Mouse (Mus musculus) adrenal gland, adult 2 months (tissue): ENCODE data around the gene Prss38. TPM values are rescaled to one million over a fixed set of nuclear protein-coding genes. Genes with fewer than 3 reads are reported as not detected.
"Not testable (repeated sequence)": the region's sequence is repeated elsewhere in the genome, so short reads cannot be mapped to it uniquely, and the experiment has no call there.

Experiments used
- DNase-seq: peaks from one replicate; pipeline ENCODE4 v3.0.0; 2021
- polyA plus RNA-seq: library from polyadenylated mRNA; depleted of rRNA; stranded (reverse); fragments of >200 nt; gene quantifications from 2 replicates; pipeline ENCODE4 v1.2.3, GENCODE M21; 2012
- total RNA-seq, 2 experiments: library from RNA; stranded (reverse); gene quantifications; 2 replicates each; pipeline ENCODE4 v1.2.3; 2021

Gene Prss38
- total and polyA plus RNA-seq, 3 experiments = not detected

DNA sequence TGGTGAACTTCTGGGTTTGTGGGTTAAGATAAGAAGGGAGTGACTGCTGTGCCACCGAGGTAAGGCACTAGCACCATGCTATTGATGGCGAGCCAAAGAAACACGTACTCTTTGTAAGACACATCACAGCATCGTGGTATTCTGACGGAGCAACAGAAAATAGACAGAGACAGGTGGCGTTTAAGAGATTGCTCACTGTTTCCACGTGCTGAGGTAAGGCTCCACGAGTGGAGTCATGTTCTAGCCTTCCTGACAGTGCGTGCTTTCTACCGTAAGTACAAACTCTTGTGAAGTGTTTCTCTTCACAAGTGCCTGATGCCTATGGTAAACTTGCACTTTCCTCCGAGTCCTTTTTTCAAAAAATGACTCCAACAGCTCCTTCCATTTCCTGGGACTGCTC, 5.6 kb downstream of the Prss38 start:
- DNase-seq = no peak

DNA sequence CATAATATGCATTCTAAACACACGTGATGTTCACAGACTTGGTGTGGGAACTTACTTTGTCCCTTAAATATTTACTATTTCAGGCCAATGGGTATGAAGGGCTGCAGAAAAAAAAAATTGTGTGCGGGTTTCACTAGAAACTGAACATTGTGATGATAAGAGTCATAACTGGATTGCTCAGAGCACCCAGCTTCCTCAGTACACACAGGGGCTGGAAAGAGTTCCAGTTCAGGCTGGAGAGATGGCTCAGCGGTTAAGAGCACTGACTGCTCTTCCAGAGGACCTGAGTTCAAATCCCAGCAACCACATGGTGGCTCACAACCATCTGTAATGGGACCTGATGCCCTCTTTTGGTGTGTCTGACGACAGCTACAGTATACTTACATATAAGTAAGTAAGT, 7.5 kb downstream of the Prss38 start:
- not testable (repeated sequence) for DNase-seq

DNA sequence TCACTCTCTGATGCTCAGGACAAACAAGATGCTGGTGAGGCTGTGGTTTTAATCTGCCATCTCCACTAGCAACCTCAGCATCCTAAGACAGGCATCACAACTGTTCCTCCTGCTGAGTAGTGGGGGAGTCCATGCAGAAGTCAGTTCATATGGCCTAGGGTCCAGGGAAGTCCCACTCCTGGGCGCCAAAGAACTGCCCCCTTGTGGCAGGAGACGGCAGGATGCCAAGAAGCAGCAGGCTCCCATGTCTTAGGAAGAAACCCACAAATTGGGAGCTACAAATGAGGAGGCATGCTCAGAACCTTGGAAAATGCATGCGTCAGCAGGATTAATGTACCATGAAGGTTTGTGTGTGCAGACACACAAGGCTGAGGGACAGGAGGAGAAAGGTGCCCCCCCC, 8.8 kb downstream of the Prss38 start:
- DNase-seq = peak; percentile 21

DNA sequence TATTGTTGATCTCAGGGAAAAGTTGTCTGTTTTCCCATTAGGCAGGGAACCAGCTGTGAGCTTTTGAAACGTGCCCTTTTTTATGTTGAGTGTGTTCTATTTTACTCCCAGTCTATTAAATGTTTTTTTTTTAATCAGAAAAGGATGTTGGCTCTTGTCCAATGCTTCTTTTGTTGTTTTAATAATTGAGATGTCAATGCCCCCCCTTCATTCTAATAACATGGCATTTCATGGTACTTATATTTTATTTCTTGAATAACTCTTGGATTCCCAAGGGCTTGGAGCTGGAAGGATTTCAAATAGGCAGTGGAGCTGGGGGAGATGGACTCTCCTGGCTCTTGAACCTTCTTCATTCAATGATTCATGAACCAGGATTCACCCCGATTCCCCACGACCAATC, 9.4 kb downstream of the Prss38 start:
- DNase-seq = no peak

DNA sequence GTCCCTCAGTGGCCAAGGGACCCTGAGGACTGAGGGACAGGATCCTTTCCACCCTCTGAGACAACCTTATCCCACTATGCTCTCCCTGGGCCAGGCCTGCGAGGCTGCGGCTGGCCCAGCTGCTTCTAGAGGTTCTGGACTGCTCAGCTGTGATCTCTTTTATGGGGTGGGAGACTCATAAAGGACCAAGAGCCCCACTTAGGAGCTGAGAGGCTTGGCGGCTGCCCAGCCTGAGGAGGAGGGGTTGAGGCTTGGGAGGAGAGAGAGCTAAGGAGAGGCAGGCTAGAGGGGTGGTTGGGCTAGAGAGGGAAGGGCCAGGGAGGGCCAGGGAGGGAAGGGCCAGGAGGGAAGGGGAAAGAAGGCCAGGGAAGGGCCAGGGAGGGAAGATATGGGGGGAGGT, 11.0 kb downstream of the Prss38 start:
- no peak for DNase-seq

DNA sequence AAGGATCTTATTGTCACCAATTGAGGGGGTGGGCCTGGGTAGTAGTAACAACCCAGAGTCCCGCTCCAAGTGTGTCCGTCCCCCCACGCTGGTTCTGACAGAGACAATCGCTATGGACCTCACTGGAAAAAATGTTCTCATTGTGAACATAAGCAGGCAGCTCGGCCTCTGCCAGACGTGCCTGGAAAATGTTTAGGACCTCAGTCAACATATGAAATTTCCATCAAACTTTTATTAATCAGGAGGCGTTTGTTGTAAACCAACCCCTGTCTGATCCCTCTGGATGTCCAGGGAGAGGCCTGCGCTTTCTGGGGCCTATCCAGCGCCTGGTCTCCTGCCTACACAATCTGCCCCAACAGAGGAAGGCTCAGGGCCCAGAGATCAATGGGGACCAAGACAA, 11.4 kb downstream of the Prss38 start:
- DNase-seq = no peak

DNA sequence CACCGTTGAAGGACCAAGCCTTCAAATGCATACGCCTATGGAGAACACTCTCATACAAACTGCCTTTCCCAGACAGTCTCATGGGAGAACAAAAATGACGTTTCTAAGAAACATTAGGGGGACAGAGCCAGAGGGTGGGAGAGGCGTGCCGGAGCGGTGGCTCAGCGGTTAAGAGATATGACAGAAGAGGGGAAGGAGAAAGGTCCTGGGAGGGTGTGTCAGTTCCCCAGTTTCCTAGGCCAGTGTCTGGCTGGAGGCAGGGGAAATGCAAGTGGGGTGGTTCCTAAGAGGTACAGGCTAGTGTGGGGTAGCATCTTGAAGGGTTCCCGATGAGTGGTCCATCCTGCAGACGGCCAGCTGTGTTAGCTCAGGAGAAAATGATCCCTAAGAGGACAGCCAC, 14.2 kb downstream of the Prss38 start:
- DNase-seq = no peak

DNA sequence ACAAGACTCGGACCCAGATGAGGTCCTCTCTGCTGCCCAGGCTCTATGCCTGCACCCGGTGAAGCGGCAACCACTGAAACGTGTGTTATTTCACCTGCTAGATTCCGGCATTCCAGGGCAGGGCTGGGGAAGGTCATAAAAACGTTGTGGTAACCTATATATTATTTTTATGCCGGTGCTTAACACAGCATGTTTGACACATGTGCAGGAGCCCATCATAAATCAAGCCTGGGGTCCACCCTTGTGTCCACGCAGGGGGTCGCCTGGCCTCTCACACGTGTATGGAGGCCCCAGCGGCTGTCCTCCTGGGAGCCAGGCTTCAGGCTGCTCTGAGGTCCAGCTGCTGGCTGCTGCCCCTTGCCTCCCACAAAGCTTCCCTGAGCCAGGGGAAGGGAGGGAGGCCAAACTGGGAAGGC, 18.6 kb downstream of the Prss38 start:
- DNase-seq = no peak

DNA sequence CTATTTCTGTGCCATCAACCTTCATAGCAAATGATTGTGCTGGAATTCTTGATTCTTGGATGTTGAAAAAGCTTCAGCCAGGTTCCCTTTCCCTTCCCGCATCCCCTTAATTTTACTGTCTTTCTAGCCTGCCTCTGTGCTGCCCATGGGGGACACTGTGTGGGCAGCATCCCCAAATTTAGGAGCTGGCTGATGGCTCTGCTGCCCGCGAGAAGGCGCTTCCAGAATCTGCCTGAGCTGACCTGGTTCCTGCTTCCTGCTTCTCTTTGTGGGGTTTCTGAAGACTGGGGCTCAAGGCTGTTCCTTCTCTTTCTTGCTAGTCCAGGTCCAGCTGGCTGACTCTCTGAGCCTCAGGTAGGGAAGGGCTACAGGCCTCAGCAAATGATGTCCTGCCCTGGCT, 20.7 kb downstream of the Prss38 start:
- no peak for DNase-seq

DNA sequence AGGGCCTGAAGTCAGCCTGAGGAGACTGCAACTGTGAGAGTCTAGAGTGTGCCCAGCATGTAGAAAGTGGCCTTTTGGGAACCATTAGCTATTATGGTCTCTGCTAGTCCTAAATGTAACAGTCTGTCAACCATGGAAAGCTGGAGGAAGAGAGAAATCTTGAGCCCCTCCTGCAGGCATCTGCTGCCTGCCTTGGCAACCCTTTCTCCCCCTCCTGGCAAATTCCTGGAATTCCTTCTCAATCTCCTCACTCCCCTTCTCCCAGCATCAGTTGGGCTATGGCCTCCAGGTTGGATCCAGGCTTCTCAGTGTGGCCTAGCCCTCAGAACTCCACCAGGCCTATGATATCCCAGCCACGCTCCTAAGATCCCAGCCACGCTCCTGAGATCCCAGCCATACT, 25.1 kb downstream of the Prss38 start:
- no peak for DNase-seq

DNA sequence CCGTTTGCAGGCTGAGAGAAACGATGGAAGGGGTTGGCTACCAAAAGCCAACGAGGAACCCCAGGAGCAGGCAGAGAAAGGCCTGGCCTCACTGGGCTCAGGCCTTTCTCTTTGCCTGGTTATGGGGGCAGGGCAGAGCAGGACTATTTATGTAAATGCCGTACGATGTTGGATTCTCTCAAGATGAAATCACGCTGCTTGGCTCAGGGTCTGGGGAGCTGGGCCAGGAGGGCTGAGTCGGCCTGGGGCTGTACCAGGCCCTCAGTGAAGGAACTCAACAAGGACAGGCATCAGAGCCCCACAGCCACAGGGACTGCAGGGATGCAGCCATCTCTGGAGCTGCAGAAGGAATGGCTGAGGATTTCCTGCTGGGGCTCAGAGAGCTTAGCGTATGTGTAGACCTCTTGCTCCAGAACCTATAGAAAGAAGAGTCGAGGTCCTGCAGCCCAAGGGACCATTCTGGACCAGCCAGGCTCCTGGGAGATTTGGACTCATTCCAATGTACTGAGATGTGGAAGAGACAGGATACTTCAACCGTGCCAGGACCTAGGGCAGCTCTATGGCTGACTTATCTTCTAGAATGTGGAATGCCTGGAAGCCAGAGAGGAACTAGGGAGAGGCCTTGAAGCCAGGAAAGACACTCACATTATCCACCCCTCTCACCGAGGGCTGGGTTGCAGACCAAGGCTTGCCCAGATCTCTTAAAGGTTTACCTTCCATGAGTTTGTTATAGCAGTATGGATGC, 29.1 kb downstream of the Prss38 start:
- peak; percentile 56 for DNase-seq

DNA sequence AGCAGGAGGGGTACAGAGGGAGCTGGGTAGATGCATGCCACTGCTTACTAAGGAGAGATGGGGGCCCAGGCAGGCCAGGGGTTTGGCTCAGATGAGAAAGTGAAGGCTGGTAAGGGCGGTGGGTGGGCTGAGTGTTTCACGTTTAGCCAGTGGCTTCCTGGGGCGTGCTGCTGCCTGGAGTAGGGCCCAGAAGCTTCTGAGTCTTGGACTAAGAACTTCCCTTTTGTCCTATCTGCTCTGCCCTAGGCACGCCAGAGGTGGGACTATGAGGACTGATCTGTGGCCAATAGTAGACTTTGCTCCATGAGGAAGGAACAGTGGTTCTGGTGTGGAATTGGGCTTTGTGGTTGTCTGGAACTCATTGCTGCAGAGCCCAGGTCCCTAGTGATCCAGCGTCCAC, 32.5 kb downstream of the Prss38 start:
- no peak for DNase-seq

DNA sequence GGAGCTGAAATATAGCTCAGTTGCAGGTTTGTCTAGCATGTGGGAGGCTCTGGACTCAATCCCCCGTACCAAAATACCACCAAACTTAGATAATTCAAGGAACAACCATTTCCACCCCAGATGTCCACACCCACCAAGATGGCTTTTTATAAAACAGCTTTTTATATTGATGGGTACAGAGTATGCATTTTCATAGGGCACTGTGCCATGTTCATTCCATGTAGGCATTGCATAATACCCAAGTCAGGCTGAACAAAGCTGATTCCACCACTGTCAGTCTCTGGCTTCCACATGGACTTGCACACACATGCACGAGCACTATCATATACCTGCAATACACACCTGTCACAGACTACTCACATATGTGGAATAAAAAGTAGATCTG, 36.7 kb downstream of the Prss38 start:
- no peak for DNase-seq

DNA sequence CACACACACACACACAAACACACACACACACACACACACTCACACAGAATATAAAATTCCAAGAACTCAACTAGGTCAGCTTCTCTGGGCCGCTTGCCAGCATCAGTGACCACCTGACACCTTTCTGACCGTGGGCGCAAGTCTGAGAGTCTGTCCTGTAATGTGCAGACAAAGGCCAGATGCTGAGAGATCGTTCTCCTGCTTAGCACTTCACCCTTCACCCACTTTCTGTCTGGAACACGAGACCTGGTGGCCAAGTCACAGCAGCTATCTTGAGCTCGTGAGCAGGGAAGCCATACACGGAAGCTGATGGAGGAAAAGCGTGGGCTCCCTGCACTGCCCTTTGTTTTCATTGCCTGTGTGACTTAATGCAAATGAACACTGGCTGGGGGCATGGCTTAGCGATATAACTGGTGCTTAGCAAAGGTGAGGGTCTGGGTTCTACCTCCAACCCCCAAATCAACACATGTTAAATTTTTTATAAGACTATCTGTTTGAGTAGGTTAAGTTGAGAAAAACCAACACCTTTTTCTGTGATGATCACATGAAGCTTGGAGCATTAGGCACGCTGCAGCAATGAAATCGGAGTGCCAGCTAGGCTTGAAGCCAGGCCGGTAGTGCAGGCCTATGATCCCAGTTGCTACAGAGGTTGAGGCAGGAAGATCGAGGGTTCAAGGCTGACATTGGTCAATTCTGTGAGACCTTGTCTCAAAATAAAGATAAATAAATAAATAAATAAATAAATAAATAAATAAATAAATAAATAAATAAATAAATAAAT, 37.3 kb downstream of the Prss38 start:
- no peak for DNase-seq

DNA sequence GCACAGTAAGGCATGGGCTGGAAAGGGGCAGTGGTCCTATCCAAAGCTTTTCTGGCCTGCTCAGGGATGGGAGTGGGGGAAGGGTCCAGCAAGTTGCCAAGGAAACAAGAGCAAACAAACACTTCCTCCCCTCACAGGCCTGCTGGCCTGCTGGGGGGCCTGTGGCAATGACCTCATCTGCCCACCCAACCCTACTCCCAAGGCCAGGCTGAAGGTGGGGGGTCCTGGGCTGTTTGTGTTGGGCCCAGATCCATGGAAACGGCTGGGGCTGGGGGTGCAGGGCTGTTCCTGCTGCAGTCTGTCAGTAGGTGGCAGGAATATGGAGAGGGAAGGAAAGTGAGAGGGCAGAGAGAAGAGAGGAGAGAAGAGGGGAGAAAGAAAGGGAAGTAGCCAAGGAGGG, 39.1 kb downstream of the Prss38 start:
- DNase-seq = no peak

DNA sequence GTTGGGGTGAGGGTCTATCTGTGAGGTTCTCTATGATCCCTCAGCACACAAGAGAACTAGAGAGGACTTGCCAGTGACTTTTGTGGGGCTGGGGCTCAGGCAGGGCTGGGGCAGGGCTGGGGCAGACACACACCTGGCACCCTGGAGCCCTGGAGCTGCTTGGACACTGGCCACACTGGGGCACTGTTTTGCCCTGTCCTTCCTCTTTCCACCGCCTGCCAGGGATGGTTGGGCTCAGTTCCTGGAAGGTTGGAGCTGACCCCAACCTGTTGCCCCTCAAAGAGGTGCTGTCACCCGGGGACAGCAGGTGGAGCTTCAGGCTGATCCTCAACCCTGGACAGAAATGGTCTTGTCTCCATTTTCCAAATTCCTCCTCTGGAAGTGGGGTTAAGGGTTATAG, 39.5 kb downstream of the Prss38 start:
- no peak for DNase-seq

DNA sequence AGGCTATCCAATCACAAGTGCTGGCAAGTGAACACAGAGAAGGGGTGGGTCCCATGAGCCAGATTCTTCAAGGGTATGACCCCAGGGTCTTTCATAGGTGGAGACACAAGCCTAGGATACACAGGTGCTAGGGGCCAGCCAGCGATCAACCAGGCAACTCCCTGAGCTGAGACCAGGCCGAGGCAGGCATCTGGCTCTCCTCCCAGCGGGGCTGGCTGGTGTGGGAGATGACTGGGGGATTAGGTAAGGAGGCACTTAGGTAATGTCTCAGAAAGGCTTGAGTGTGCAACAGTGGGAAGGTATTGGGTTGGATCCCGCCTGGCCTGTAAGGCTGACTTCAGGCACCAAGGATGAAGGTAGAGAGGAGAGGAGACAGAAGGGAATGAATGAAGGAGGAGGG, 40.3 kb downstream of the Prss38 start:
- DNase-seq = no peak

DNA sequence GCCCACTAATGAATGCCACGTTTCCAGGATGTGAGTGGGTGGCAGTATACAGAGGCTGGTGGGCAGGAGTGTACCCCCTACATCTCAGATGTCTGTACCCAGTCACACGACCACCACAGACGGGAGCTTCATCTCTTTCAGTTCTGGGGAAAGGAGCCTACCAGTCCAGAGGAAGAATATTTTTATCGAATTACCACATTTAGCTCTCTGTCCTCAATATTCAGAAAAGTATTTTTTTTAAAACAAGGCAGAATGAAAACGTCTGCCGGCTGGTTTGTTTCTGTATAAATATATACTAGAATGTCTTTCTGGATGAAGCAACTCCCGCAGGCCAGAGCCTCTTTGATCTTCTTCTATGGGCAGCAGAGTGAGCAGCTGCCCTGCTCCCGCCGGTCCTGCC, 42.5 kb downstream of the Prss38 start:
- DNase-seq = no peak

DNA sequence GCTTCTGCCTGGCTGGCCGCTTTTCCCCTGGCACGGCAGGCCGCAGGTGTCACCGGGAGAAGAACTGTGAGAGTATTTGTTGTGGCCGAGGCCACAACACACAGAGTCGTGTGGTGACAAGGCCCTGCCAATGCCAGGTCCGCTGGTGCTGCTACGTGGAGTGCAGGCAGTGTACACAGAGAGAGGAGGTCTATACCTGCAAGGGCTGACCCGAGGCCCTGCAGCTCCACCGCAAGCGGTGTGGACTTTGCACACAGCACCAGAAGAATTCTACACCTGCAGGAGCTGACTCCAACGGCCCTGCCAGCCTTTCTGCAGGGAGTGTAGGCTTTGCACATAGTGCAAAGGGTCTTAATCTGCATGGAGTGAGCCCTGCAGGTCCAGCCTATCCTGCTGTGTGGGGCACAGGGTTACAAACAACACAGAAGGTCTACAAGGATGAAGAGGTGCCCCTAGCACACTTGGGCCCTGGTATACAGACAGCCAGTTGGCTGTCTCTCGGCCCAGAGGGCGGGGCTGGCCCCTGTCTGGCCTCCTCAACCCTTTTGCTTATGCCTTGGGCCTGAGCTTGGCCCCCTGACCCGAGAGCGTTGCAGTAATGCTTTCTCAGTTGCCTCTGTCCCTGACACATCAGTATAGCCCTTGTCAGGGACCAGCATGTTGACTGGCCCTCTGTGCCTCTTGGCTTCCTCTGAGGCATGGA, 44.1 kb downstream of the Prss38 start:
- no peak for DNase-seq

DNA sequence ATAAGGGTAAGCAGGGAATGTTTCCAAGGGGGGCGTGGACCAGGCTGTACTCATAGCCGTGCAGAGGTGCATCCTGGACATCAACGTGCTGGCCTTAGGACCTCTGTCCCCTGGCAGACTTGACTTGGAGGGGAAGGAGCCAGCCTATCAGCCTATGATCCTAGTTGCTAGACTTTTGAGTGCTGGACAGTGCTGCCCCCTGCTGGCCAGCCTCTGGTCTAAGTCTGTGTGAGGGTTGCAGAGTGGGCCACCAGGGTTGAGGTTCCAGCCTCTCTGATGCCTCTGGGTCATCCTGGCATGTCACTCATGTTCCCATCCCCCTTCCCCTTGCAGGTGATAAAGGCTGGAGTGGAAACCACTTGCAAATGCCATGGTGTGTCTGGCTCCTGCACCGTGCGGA, 44.9 kb downstream of the Prss38 start:
- peak; percentile 40 for DNase-seq

DNA sequence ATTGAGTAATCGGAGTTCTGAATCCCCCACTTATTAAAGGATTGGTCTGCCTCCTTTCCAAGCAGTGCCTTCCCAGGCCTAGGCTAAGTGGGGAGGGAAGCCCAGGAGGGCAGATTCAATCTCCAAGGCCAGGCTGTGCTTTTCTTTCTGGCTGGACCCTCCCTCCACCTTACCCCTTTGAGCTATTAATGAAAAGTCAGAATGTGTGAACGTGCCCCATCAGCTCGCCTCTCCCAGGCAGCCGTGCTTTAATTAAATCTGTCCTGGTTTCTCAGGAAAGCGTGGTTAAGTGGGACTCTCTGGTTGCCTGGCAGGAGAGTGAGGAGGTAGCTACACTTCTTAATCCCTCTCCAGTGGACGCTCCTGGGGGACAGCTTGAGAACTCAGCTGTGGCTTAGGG, 45.8 kb downstream of the Prss38 start:
- no peak for DNase-seq

DNA sequence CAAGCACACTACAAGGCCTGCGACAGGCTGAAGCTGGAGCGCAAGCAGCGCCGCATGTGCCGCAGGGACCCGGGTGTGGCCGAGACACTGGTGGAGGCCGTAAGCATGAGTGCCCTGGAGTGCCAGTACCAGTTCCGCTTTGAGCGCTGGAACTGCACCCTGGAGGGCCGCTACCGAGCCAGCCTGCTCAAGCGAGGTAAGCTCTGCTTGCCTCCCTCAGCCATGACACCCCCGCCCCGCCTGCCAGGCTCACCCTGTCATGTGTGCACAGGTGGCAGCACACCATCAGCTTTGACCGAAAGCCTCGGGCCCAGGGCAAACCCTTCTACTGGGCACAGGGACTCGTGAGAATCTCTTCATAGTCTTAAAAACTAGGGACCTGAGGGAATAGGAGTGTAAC, 47.8 kb downstream of the Prss38 start:
- DNase-seq = no peak

DNA sequence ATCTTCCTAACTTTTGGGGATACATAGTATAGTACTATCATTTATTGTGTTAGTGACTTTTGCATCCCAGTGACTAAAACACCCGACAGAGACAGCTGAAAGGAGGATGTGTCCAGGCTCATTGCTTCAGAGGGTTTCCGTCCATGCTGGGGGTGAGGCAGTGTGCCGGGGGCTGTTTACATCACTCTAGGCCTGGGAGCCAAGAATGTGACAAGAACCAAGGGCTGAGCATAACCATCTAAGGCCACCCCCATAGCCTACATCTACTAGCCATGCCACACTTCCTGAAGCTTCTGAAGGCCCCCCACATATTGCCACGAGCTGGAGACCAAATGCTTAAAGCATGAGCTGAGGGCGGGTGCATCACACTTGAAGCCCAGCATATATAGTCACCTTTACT, 50.7 kb downstream of the Prss38 start:
- no peak for DNase-seq
